Mouse (Mus musculus) myocyte (in vitro differentiated cells): ENCODE results near the gene Bmper.

Experiments used
- MYOD1 ChIP-seq, 3 experiments: IDR thresholded peaks; one replicate each; pipeline ENCODE4 v1.6.1; 2011; ENCODE audit warnings: control low read depth in 2 of 3, low read depth in 2 of 3, mild to moderate bottlenecking in 2 of 3, moderate library complexity in 1 of 3; ENCODE audit not compliant: insufficient read length in 2 of 3, control insufficient read depth in 1 of 3
- POLR2A ChIP-seq: IDR thresholded peaks from one replicate; pipeline ENCODE4 v1.6.1; 2011; ENCODE audit warnings: low read depth, mild to moderate bottlenecking, control low read depth, moderate library complexity; ENCODE audit not compliant: insufficient read length
- POLR2AphosphoS2 ChIP-seq: IDR thresholded peaks from one replicate; pipeline ENCODE4 v1.6.1; 2011; ENCODE audit warnings: low read depth, control low read depth; ENCODE audit not compliant: insufficient read length
- REST ChIP-seq: IDR thresholded peaks from one replicate; pipeline ENCODE4 v1.6.1; 2011; ENCODE audit warnings: mild to moderate bottlenecking, control low read depth, moderate library complexity; ENCODE audit not compliant: insufficient read depth, insufficient read length
- TCF12 ChIP-seq: IDR thresholded peaks from one replicate; pipeline ENCODE4 v1.6.1; 2011; ENCODE audit warnings: mild to moderate bottlenecking, control low read depth; ENCODE audit not compliant: poor library complexity, insufficient read depth, severe bottlenecking

- TF ChIP-seq TCF12 (no peak), REST (no peak), MYOD1 (IDR thresholded peaks at IDR 0.05; ENCODE audit: control insufficient read depth in 1 of 3, insufficient read length in 2 of 3, low read depth in 2 of 3) (no peak), POLR2AphosphoS2 (no peak), POLR2A (no peak)
Measured at GRCm38 (mm10) chr9:23368124-23368523, 145.2 kb downstream of the Bmper start.
